Mouse (Mus musculus) embryonic fibroblast, embryonic 13.5 days (primary cell): Measurements from ENCODE around the gene Slc8b1.

ENCODE experiments used
- CTCF ChIP-seq: IDR thresholded peaks from 2 replicates; pipeline ENCODE4 v1.5.1; 2011; ENCODE audit warnings: mild to moderate bottlenecking, control low read depth, low read length, moderate library complexity, borderline replicate concordance; ENCODE audit not compliant: insufficient read depth
- POLR2A ChIP-seq: IDR thresholded peaks from 2 replicates; pipeline ENCODE4 v1.6.1; 2011; ENCODE audit warnings: low read depth, mild to moderate bottlenecking, control low read depth, low read length, moderate library complexity

- TF ChIP-seq CTCF: no peak
- TF ChIP-seq POLR2A: no peak
Measured at GRCm38 (mm10) chr5:120569791-120570190, 58.8 kb downstream of the Slc8b1 start.
